Mouse (Mus musculus) G1E (cell line): Measurements from ENCODE around the gene Pacs2.

Experiments used
- CTCF ChIP-seq: IDR thresholded peaks from 2 replicates; pipeline ENCODE4 v1.5.1; 2012; ENCODE audit warnings: low read depth, low read length, inconsistent platforms, mixed read lengths
- GATA1 ChIP-seq: IDR thresholded peaks from 2 replicates; pipeline ENCODE4 v1.6.1; 2012; ENCODE audit warnings: borderline replicate concordance, low read length, inconsistent platforms, mixed read lengths
- GATA2 ChIP-seq: IDR thresholded peaks from 2 replicates; pipeline ENCODE4 v1.6.1; 2012; ENCODE audit warnings: low read depth, low read length, inconsistent platforms, borderline replicate concordance
- POLR2AphosphoS5 ChIP-seq: IDR thresholded peaks from 2 replicates; pipeline ENCODE4 v1.6.1; 2012; ENCODE audit warnings: low read depth, low read length, inconsistent platforms; ENCODE audit not compliant: insufficient replicate concordance
- TAL1 ChIP-seq: conservative IDR thresholded peaks from 2 replicates; pipeline ENCODE4 v1.6.1; 2012; ENCODE audit warnings: low read depth, low read length, inconsistent platforms, mixed read lengths

DNA sequence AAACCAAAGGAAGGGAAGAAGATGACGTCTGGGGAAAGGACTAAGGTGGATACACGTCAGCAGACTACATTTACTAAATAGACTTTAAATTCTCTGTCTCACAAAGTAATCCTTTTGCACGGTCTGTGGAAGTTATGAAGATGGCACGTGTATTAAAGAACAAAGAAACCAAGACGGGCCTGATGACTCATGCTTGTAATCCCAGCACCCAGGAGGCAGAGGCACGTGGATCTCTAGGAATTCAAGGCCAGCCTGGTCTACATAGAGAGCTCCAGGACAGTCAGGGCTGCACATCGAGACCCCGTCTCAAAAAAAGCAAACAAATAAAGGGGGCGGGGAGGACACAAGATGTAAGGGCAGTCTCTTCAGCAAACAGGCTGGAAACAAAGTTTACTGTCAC is 39.6 kb upstream of the Pacs2 start:
- no peak for TF ChIP-seq CTCF
- TF ChIP-seq TAL1, result no peak
- no peak for TF ChIP-seq GATA1
- no peak for TF ChIP-seq POLR2AphosphoS5
- no peak for TF ChIP-seq GATA2
